Mouse (Mus musculus) neural tube, embryonic 11.5 days (tissue): ENCODE results near the gene Prune1. TPM values are rescaled to one million over a fixed set of nuclear protein-coding genes. Genes with fewer than 3 reads are reported as not detected.

ENCODE experiments used
- ATAC-seq: fragments of 200-750 bp; cut with Nextera tagmentation; 2 replicates; pipeline ENCODE4 v1.8.0; 2017; ENCODE audit warnings: moderate number of reproducible peaks, mild to moderate bottlenecking, moderate TSS enrichment, moderate library complexity; ENCODE audit not compliant: insufficient read depth, low FRiP score, low TSS enrichment
- DNase-seq: peaks from one replicate; pipeline ENCODE4 v3.0.0-alpha.2; 2015; ENCODE audit warnings: low spot score
- H3K27ac ChIP-seq: fragments of 300-500 bp; sonication (generic); 2 replicates; pipeline ENCODE4 v1.5.1; 2014; ENCODE audit warnings: low read depth, mild to moderate bottlenecking, low read length
- H3K27me3 ChIP-seq: fragments of 300-500 bp; sonication (generic); 2 replicates; pipeline ENCODE4 v1.6.1; 2014; ENCODE audit warnings: mild to moderate bottlenecking, low read length, mixed read lengths; ENCODE audit not compliant: control insufficient read depth, insufficient read depth
- H3K36me3 ChIP-seq: fragments of 300-500 bp; sonication (generic); 2 replicates; pipeline ENCODE4 v1.6.1; 2014; ENCODE audit warnings: mild to moderate bottlenecking, low read length, moderate library complexity, mixed read lengths; ENCODE audit not compliant: control insufficient read depth, insufficient read depth
- H3K4me1 ChIP-seq: fragments of 300-500 bp; sonication (generic); 2 replicates; pipeline ENCODE4 v1.6.1; 2014; ENCODE audit warnings: low read length, mixed read lengths; ENCODE audit not compliant: control insufficient read depth, insufficient read depth
- H3K4me2 ChIP-seq: fragments of 300-500 bp; sonication (generic); 2 replicates; pipeline ENCODE4 v1.6.1; 2014; ENCODE audit warnings: low read depth, mild to moderate bottlenecking, moderate library complexity
- H3K4me3 ChIP-seq: fragments of 300-500 bp; sonication (generic); 2 replicates; pipeline ENCODE4 v1.5.1; 2014; ENCODE audit warnings: low read depth, low read length
- H3K9ac ChIP-seq: fragments of 300-500 bp; sonication (generic); 2 replicates; pipeline ENCODE4 v1.6.1; 2014; ENCODE audit warnings: mild to moderate bottlenecking, low read length
- H3K9me3 ChIP-seq: fragments of 300-500 bp; sonication (generic); 2 replicates; pipeline ENCODE4 v1.6.1; 2016; ENCODE audit warnings: low read length; ENCODE audit not compliant: control insufficient read depth
- WGBS: fragments of 180-500 bp; shearing (Covaris S2); extraction: QIAGEN DNeasy Blood & Tissue Kit; methylation state at CpG from one replicate; pipeline ENCODE4 v1.1.7; 2014; 5-methylcytosine and 5-hydroxymethylcytosine counted together
- polyA plus RNA-seq: library from polyadenylated mRNA; unstranded; fragments of >200 nt; fragmentation: Nextera tagmentation; extraction: Ambion mirVana; gene quantifications from 2 replicates; pipeline ENCODE4 v1.2.1, GENCODE M21; 2014

The Prune1 gene
- polyA plus RNA-seq, 1 experiment from 2014 or later, result 32.4 TPM

DNA sequence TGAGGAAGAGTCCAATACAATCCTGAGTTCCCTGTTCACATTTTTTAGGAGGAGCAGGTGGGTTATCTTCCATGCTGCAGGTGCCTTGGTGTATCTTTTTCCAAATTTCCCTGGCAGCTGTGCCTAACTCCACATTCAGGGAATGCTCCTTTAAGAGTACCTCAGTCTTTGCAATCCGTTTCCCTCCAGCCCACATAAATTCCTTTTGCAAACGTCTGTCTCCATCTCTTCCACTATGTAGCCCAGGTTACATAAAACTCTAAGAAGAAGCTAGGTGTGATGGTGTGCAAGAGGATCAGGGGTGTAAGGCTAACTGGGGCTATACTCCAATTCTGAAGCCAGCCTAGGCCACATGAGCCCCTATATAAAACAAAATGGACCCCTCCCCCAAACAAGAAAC is 38.8 kb downstream of the Prune1 start:
- no peaks in the 10 kb centered on the region for H3K36me3 ChIP-seq
- H3K4me2 ChIP-seq, result no peak overlapping the region
- no peaks in the 10 kb centered on the region for H3K4me1 ChIP-seq
- H3K27ac ChIP-seq, result no peak overlapping the region
- no peaks in the 10 kb centered on the region for H3K9me3 ChIP-seq
- DNase-seq, result no peak
- 86% methylated on average over 2 of the region's 2 CpGs for WGBS
- ATAC-seq, result no peak
- no peak overlapping the region for H3K9ac ChIP-seq
- H3K4me3 ChIP-seq, result no peak overlapping the region
- no peaks in the 10 kb centered on the region for H3K27me3 ChIP-seq

- no peak within 1 kb of the TSS for H3K4me3 ChIP-seq
- H3K27ac ChIP-seq, result no peak within 1 kb of the TSS
Measured at GRCm38 (mm10) chr3:95241498-95241897, 40.4 kb downstream of the Prune1 start, which contains the start of gene Gm128. Gene Gm128, minus strand, starts transcription at chr3:95241598.

DNA sequence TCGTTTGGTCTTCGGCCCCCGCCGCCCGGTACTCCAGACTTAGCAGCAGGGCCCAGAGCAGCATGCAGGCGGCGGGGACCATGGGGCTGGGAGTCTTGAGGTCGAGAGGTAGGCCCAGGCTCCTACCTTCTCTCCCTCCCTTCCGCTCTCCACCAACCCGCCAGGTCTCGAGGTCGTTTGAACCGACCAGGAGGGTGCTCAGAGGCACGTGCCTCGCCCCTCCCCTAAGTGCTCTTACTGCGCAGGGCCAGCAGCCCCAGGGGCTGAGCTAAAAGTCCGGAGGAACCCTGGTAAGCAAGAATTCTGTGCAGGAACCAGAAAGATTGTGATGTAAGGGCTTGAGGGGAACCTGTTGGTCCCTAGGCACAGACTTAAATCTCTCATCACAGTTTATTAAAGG is 41.0 kb downstream of the Prune1 start:
- DNase-seq (no peak), ATAC-seq (no peak)
- H3K27me3 ChIP-seq, result no peaks in the 10 kb centered on the region
- H3K9me3 ChIP-seq, result no peaks in the 10 kb centered on the region
- no peaks in the 10 kb centered on the region for H3K36me3 ChIP-seq
- no peak overlapping the region for H3K9ac ChIP-seq
- no peak overlapping the region for H3K4me3 ChIP-seq
- WGBS, result 36% methylated on average over 17 of the region's 17 CpGs
- H3K27ac ChIP-seq, result no peak overlapping the region
- no peaks in the 10 kb centered on the region for H3K4me1 ChIP-seq
- H3K4me2 ChIP-seq, result no peak overlapping the region

More at GRCm38 (mm10) chr3:95241498-95241897, 40.4 kb downstream of the Prune1 start, which contains the start of gene Gm128:
- H3K9ac ChIP-seq, result no peak within 1 kb of the TSS
- no peaks in the 10 kb centered on the region for H3K27me3 ChIP-seq
- no peak within 1 kb of the TSS for H3K4me2 ChIP-seq
- ATAC-seq (no peak), DNase-seq (no peak)
- 83% methylated on average over 7 of the region's 7 CpGs for WGBS
- no peaks in the 10 kb centered on the region for H3K9me3 ChIP-seq
- no peaks in the 10 kb centered on the region for H3K4me1 ChIP-seq
- H3K36me3 ChIP-seq, result no peaks in the 10 kb centered on the region

DNA sequence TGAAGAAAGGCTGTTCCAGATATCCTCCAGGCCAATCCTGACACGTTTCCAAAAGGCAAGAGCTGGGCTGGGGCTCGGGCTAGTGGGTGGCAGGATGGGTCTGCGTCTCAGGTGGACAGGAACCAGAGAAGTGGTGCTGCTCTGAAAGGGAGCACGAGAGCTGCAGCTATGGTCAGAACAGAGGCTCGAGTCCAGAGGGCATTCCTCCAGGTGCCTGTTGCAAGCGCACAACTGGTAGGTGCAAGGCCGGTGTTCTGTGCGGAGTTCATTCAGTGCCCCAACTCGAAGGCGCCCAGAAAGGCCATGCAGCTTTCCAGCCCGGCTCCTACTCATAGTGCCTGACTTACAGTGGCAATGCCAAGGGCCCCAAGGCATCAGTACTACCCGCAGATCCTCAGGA is 41.9 kb downstream of the Prune1 start:
- Histone ChIP-seq H3K27me3 (no peaks in the 10 kb centered on the region), H3K4me1 (no peaks in the 10 kb centered on the region), H3K9me3 (no peaks in the 10 kb centered on the region), H3K27ac (no peak overlapping the region), H3K36me3 (peaks cover 3% of the 10 kb centered on the region; the same call in 1 of the 2 replicates), H3K9ac (no peak overlapping the region), H3K4me3 (no peak overlapping the region), H3K4me2 (no peak overlapping the region)
- WGBS, result 88% methylated on average over 12 of the region's 12 CpGs
- ATAC-seq (no peak), DNase-seq (no peak)

DNA sequence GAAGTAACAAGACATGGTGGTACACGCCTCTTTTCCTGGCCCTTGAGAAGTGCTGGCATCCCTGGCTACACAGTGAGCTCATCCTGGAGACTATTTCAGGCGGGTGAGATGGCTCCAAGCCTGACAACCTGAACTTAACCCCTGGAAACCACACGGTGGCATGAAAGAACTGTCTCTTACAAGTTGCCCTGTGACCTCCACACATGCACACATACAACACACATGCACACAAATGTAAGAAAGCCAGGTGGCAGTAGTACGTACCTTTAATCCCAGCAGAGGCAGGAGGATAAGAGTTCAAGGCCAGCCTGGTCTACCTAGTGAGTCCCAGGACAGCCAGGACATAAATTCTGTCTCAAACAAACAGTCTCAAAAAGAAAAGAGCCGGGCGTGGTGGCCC is 42.9 kb downstream of the Prune1 start:
- H3K4me1 ChIP-seq, result no peaks in the 10 kb centered on the region
- peaks cover 7% of the 10 kb centered on the region for H3K36me3 ChIP-seq
- no peaks in the 10 kb centered on the region for H3K9me3 ChIP-seq
- no peak overlapping the region for H3K27ac ChIP-seq
- no peak for DNase-seq
- no peak overlapping the region for H3K9ac ChIP-seq
- no peaks in the 10 kb centered on the region for H3K27me3 ChIP-seq
- no peak overlapping the region for H3K4me3 ChIP-seq
- WGBS, result 90% methylated on average over 6 of the region's 6 CpGs
- ATAC-seq, result no peak
- H3K4me2 ChIP-seq, result no peak overlapping the region

- Histone ChIP-seq H3K27ac (no peak overlapping the region), H3K4me2 (no peak overlapping the region), H3K9ac (no peak overlapping the region), H3K4me1 (no peaks in the 10 kb centered on the region), H3K4me3 (no peak overlapping the region), H3K27me3 (no peaks in the 10 kb centered on the region), H3K36me3 (peaks cover 15% of the 10 kb centered on the region), H3K9me3 (no peaks in the 10 kb centered on the region)
- 93% methylated on average over 8 of the region's 8 CpGs for WGBS
- ATAC-seq (no peak), DNase-seq (no peak)
Measured at GRCm38 (mm10) chr3:95237541-95238099, 44.3 kb downstream of the Prune1 start.

DNA sequence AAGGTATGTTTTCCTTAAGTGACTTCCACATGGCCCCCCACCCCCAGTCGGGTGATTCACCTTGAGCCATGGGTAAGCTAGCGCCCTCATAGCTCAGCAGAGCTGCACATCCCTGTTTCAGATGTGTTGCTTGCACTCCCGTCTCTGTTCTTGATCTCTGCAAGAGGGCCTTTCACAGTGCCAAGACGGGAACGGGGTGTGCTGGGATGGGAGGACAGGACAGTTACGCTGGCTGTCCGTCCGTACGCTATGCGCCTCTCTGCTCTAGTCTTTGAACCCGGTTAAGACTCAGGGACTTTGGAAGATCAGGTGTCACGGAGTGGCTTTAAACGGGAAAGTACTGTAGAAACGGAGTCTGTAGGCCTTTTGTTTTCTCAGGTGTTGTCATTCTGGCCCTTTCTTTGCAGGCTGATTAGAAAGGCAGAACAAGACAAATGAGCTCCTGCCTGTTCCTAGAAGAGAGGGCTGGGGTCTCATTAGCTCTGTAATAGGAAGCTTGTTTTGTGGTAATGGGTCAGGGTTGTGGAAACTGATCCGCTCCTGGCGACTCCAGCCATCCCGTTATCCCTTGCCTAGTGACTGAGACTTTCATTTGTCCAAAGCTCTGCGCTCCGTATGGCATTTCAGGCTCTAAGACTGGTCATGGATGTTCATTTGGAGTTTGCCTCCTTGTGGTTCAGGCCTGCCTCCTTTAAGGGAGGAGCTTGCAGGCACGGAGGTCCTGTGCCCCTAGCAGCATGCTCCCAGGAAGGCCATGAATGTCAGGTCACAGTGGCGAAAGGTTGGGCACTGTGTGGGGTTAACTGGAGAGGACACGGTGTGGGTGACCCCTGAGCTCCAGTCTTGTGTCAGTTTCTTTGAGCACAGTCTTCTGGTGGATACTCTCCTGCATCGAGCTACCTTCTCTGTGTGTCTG is 46.2 kb downstream of the Prune1 start:
- H3K36me3 ChIP-seq, result peaks cover 22% of the 10 kb centered on the region
- ATAC-seq (no peak), DNase-seq (no peak)
- H3K27me3 ChIP-seq, result no peaks in the 10 kb centered on the region
- no peak overlapping the region for H3K27ac ChIP-seq
- no peak overlapping the region for H3K9ac ChIP-seq
- no peak overlapping the region for H3K4me3 ChIP-seq
- H3K4me1 ChIP-seq, result peaks cover 10% of the 10 kb centered on the region
- no peak overlapping the region for H3K4me2 ChIP-seq
- H3K9me3 ChIP-seq, result no peaks in the 10 kb centered on the region
- 62% methylated on average over 23 of the region's 23 CpGs for WGBS

- Histone ChIP-seq H3K27me3 (no peaks in the 10 kb centered on the region), H3K9me3 (no peaks in the 10 kb centered on the region), H3K4me1 (peaks cover 11% of the 10 kb centered on the region), H3K4me2 (no peak overlapping the region), H3K9ac (no peak overlapping the region), H3K27ac (no peak overlapping the region), H3K36me3 (peaks cover 22% of the 10 kb centered on the region), H3K4me3 (no peak overlapping the region)
- WGBS, result 86% methylated on average over 16 of the region's 16 CpGs
- ATAC-seq, result no peak
- DNase-seq, result no peak
Measured at GRCm38 (mm10) chr3:95233303-95233980, 48.4 kb downstream of the Prune1 start.
